Mouse (Mus musculus) lung, adult 10 weeks (tissue): ENCODE results near the gene Vmn2r10. TPM values are rescaled to one million over a fixed set of nuclear protein-coding genes. Genes with fewer than 3 reads are reported as not detected.

Experiments
- polyA plus RNA-seq: library from polyadenylated mRNA; stranded (reverse); fragments of 350-450 nt; fragmentation: Illumina TruSeq; extraction: RNeasy Lipid Tissue Mini Kit (QIAGEN cat#74804); gene quantifications from one replicate; pipeline ENCODE4 v1.2.3, GENCODE M21; 2014; ENCODE audit warnings: low read depth, low replicate concordance; ENCODE audit not compliant: insufficient read depth

Vmn2r10 gene
- polyA plus RNA-seq, result not detected

GRCm38 (mm10) chr5:109006427-109006826, at the start of gene Vmn2r10:
Gene Vmn2r10 (minus strand): TSS chr5:109006527.

Other genes with a start within 250 kb of the Vmn2r10 start
- gene Rnf212, start 231.5 kb downstream of the Vmn2r10 start, polyA plus RNA-seq, result not detected
- not detected for gene Tmed11, start 211.2 kb downstream of the Vmn2r10 start, polyA plus RNA-seq
- not detected for gene Vmn2r8, start 197.7 kb downstream of the Vmn2r10 start, polyA plus RNA-seq
- gene Vmn2r9, start 153.9 kb downstream of the Vmn2r10 start, polyA plus RNA-seq, result not detected
- gene Vmn2r11, start 53.0 kb upstream of the Vmn2r10 start, polyA plus RNA-seq, result not detected
- gene Vmn2r12, start 91.4 kb upstream of the Vmn2r10 start, polyA plus RNA-seq, result not detected
- not detected for gene Vmn2r13, start 185.7 kb upstream of the Vmn2r10 start, polyA plus RNA-seq
- not detected for gene Vmn2r14, start 218.2 kb upstream of the Vmn2r10 start, polyA plus RNA-seq